Mouse (Mus musculus) stomach, adult 2 months (tissue): ENCODE results near the gene Bmf. TPM values are rescaled to one million over a fixed set of nuclear protein-coding genes. Genes with fewer than 3 reads are reported as not detected.

Source experiments
- polyA plus RNA-seq: library from polyadenylated mRNA; depleted of rRNA; stranded (reverse); fragments of >200 nt; gene quantifications from 2 replicates; pipeline ENCODE4 v1.2.3, GENCODE M21; 2012; rRNA removed

The Bmf gene
- polyA plus RNA-seq: 5.0 and 11.5 TPM in 2 replicates

GRCm38 (mm10) chr2:118549507-118550473 lies at the start of gene Bmf:
Gene Bmf, minus strand, starts transcription at chr2:118549687.

GRCm38 (mm10) chr2:118597673-118598568 lies 48.4 kb upstream of the Bmf start, which contains the start of gene Bub1b:
Gene Bub1b, plus strand, starts transcription at chr2:118598211.

GRCm38 (mm10) chr2:118479550-118479909 lies 70.0 kb downstream of the Bmf start, which contains the start of gene Srp14:
Gene Srp14, minus strand, starts transcription at chr2:118479711.

Other genes with a start within 250 kb of the Bmf start
- 0.06 and 0.08 TPM in 2 replicates for gene Gpr176, start 176.3 kb downstream of the Bmf start, polyA plus RNA-seq
- gene Eif2ak4, start 161.1 kb downstream of the Bmf start, polyA plus RNA-seq: 2.3 and 3.0 TPM in 2 replicates
- 9.6 and 13.0 TPM in 2 replicates for gene Srp14, start 70.0 kb downstream of the Bmf start, polyA plus RNA-seq
- 0.99 and 1.5 TPM in 2 replicates for gene Bub1b, start 48.5 kb upstream of the Bmf start, polyA plus RNA-seq
- 6.0 and 6.6 TPM in 2 replicates for gene Pak6, start 113.6 kb upstream of the Bmf start, polyA plus RNA-seq
- gene Ankrd63, start 154.3 kb upstream of the Bmf start, polyA plus RNA-seq: 0.19 and 0.31 TPM in 2 replicates
- gene Plcb2, start 178.8 kb upstream of the Bmf start, polyA plus RNA-seq: 0.98 and 1.3 TPM in 2 replicates
- gene Inafm2, start 196.1 kb upstream of the Bmf start, polyA plus RNA-seq: 7.5 and 14.6 TPM in 2 replicates
- gene Ccdc9b, start 213.0 kb upstream of the Bmf start, polyA plus RNA-seq: 4.7 and 6.0 TPM in 2 replicates
- 507 and 624 TPM in 2 replicates for gene Phgr1, start 223.1 kb upstream of the Bmf start, polyA plus RNA-seq
- 1.5 and 1.9 TPM in 2 replicates for gene Disp2, start 230.0 kb upstream of the Bmf start, polyA plus RNA-seq